Comparison of ENCODE assay signal across 14 mouse cellular contexts in the genomic region with DNA sequence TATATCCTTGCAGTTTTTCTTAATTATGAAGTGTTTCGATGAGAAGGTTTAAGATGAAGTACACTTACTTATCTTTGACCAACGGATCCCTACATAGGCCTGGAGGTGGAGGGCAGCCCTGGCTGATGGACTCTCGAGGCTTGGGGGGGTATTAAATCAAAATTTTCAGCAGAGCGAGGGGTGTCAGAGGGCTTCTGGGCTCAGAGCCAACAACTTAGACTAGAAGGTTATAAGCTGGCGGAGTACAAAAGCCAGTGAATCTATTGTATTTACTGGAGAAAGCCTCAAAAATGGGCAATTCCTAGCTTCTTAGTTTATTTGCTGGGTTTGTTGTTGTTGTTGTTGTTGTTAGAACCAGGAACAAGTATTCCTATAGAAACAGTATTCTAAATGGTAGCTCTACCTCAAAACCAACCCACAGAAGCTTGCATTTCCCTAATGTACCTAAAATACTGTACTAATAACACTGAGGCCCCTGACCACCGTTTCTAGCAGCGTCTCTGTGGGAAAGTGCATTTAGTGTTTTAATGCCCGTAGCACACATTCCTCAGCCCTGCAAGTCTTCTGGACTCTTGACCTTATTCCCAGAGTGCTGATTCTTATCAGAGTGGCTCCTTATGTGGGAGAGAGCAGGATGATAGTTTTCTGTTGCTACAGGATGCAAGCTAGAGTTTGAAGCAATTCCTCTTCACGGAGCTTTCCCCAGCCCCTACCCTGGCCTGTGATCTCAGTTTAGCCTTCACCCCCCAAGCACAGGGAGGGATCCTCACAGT. TPM values are rescaled to one million over a fixed set of nuclear protein-coding genes. Genes with fewer than 3 reads are reported as not detected.
DNase-seq lines count a peak whose midpoint lies in the region; ATAC-seq and TF ChIP-seq lines count a peak whose summit lies in the region.
"Had no signal": no experiment of that assay in that cellular context is flagged by ENCODE, and none has a peak within 500 bp of the region (broad histone marks: within the 10 kb centered on the region; RNA-seq: fewer than 3 reads in every experiment).

No protein-coding gene starts in this region.

- no peak for TF ChIP-seq CTCF in forebrain, postnatal 0 days (IDR thresholded peaks at IDR 0.05; ENCODE audit: low read depth)

- H3K9me3 ChIP-seq in limb, embryonic 14.5 days (ENCODE audit: control insufficient read depth, low read length), result no peaks in the 10 kb centered on the region
- no peaks in the 10 kb centered on the region for H3K9me3 ChIP-seq in limb, embryonic 10.5 days (replicated peaks)
- H3K9me3 ChIP-seq in forebrain, postnatal 0 days (ENCODE audit: low read length), result no peaks in the 10 kb centered on the region
- H3K9me3 ChIP-seq: heart, embryonic 10.5 days; hindbrain, embryonic 15.5 days had no signal

- peaks cover 19% of the 10 kb centered on the region for H3K4me1 ChIP-seq in limb, embryonic 14.5 days (ENCODE audit: control insufficient read depth, insufficient read depth, low read length)
- peaks cover 18% of the 10 kb centered on the region; the same call in 1 of the 2 replicates for H3K4me1 ChIP-seq in limb, embryonic 10.5 days
- 0 out of 2 replicates have a peak, but pooled peaks cover 4% of the 10 kb centered on the region for H3K4me1 ChIP-seq in forebrain, postnatal 0 days (ENCODE audit: insufficient read depth)

- H3K27ac ChIP-seq in limb, embryonic 14.5 days (replicated peaks; ENCODE audit: low read depth, low read length), result no peak overlapping the region
- no peak overlapping the region for H3K27ac ChIP-seq in limb, embryonic 10.5 days
- H3K27ac ChIP-seq in forebrain, postnatal 0 days (ENCODE audit: low read depth, low read length), result peak overlapping the region; percentile 57; the same call in 1 of the 2 replicates
- H3K27ac ChIP-seq: heart, embryonic 10.5 days; hindbrain, embryonic 15.5 days had no signal

- no peak overlapping the region for H3K4me3 ChIP-seq in limb, embryonic 14.5 days (replicated peaks; ENCODE audit: low read length)
- H3K4me3 ChIP-seq in limb, embryonic 10.5 days, result no peak overlapping the region
- H3K4me3 ChIP-seq in forebrain, postnatal 0 days (ENCODE audit: low read depth, low read length), result no peak overlapping the region
- H3K4me3 ChIP-seq: heart, embryonic 10.5 days; hindbrain, embryonic 15.5 days had no signal

- H3K9ac ChIP-seq in limb, embryonic 14.5 days (ENCODE audit: low read depth, low read length, severe bottlenecking), result no peak overlapping the region
- H3K9ac ChIP-seq in forebrain, postnatal 0 days, result no peak overlapping the region
- H3K9ac ChIP-seq: hindbrain, embryonic 15.5 days had no signal

- H3K36me3 ChIP-seq in limb, embryonic 14.5 days (ENCODE audit: control insufficient read depth, insufficient read depth, low read length), result no peaks in the 10 kb centered on the region
- no peaks in the 10 kb centered on the region for H3K36me3 ChIP-seq in limb, embryonic 10.5 days
- no peaks in the 10 kb centered on the region for H3K36me3 ChIP-seq in forebrain, postnatal 0 days (ENCODE audit: insufficient read depth)
- H3K36me3 ChIP-seq: heart, embryonic 10.5 days; hindbrain, embryonic 15.5 days had no signal

- no peak for TF ChIP-seq POLR2A in limb, embryonic 14.5 days (IDR thresholded peaks at IDR 0.05; ENCODE audit: borderline replicate concordance, extremely low read depth, insufficient read depth, insufficient read length)

- no peaks in the 10 kb centered on the region for H3K27me3 ChIP-seq in limb, embryonic 14.5 days (ENCODE audit: control insufficient read depth, insufficient read depth, low read length)
- no peaks in the 10 kb centered on the region for H3K27me3 ChIP-seq in limb, embryonic 10.5 days (ENCODE audit: low read depth, poor library complexity, severe bottlenecking)
- H3K27me3 ChIP-seq in forebrain, postnatal 0 days (ENCODE audit: insufficient read depth, low read length), result no peaks in the 10 kb centered on the region
- H3K27me3 ChIP-seq: hindbrain, embryonic 15.5 days had no signal

- ATAC-seq in limb, embryonic 14.5 days (ENCODE audit: low FRiP score, low read depth), result no peak
- no peak for ATAC-seq in forebrain, postnatal 0 days

- DNase-seq in embryo, embryonic 10.5 days (ENCODE audit: low spot score), result peak; percentile 23
- DNase-seq in embryo, embryonic 11 days, result no peak
- DNase-seq in limb, embryonic 14.5 days (ENCODE audit: low spot score), result peak; percentile 54
- no peak for DNase-seq in limb, embryonic 10.5 days (ENCODE audit: low spot score)
- DNase-seq in 3T3-L1 (ENCODE audit: low read depth, low spot score), result peak; percentile 15
- no peak for DNase-seq in forebrain, postnatal 0 days
- no peak for DNase-seq in thymus, postnatal 14 days
- DNase-seq: adrenal gland, postnatal 14 days; cerebellum, adult 9-11 months; kidney, adult 2 months; lung, adult 18-20 months; thymus, postnatal 36 days had no signal

- WGBS in limb, embryonic 14.5 days, result 29% methylated on average over 9 of the region's 9 CpGs
- 61% methylated on average over 9 of the region's 9 CpGs for WGBS in limb, embryonic 10.5 days
- 43% methylated on average over 9 of the region's 9 CpGs for WGBS in forebrain, postnatal 0 days

- no peak overlapping the region for H3K4me2 ChIP-seq in limb, embryonic 14.5 days (replicated peaks; ENCODE audit: low read depth, low read length, severe bottlenecking)
- 0 out of 2 replicates have a peak overlapping the region, but pooled peaks have one; percentile 8 for H3K4me2 ChIP-seq in forebrain, postnatal 0 days (ENCODE audit: low read depth)
- H3K4me2 ChIP-seq: hindbrain, embryonic 15.5 days had no signal

RNA-seq across cellular contexts. Expression of a gene that starts 29.9 kb away (rescaled TPM):
- polyA plus RNA-seq in limb, embryonic 14.5 days (2012; rRNA removed), result 19.4 and 24.1 TPM in 2 replicates
- 13.0 and 17.0 TPM in 2 replicates for polyA plus RNA-seq in limb, embryonic 14.5 days (2014; fragmentation: Nextera tagmentation; extraction: Ambion mirVana)
- polyA plus RNA-seq in limb, embryonic 10.5 days (2016; fragmentation: Nextera tagmentation; extraction: Ambion mirVana), result 6.6 and 8.8 TPM in 2 replicates
- 54.0 and 57.0 TPM in 2 replicates for total RNA-seq in forebrain, postnatal 0 days (2014; rRNA removed)
- polyA plus RNA-seq in forebrain, postnatal 0 days (2015; fragmentation: Nextera tagmentation; extraction: Ambion mirVana), result 3.8 and 5.5 TPM in 2 replicates

Comparison
In these comparisons a context has a peak if more than half of its experiments do, and no peak if none do; other contexts are left out.
1. DNase-seq: peak in embryo, embryonic 10.5 days (single experiment), limb, embryonic 14.5 days (single experiment) and 3T3-L1 (single experiment); none in embryo, embryonic 11 days (single experiment), limb, embryonic 10.5 days (single experiment), forebrain, postnatal 0 days (single experiment) and thymus, postnatal 14 days (single experiment).